Mouse (Mus musculus) intestine, embryonic 14.5 days (tissue): Measurements from ENCODE around the gene Rab7. TPM values are rescaled to one million over a fixed set of nuclear protein-coding genes. Genes with fewer than 3 reads are reported as not detected.
"Not testable (repeated sequence)": the region's sequence is repeated elsewhere in the genome, so short reads cannot be mapped to it uniquely, and the experiment has no call there.

Experiments used
- ATAC-seq: fragments of 200-750 bp; cut with Nextera tagmentation; replicated peaks from 2 replicates; pipeline ENCODE4 v1.8.0; 2017; ENCODE audit warnings: low read depth, moderate number of reproducible peaks, moderate TSS enrichment, moderate library complexity; ENCODE audit not compliant: low FRiP score, low TSS enrichment
- DNase-seq: peaks from one replicate; pipeline ENCODE4 v3.0.0-alpha.2; 2018; ENCODE audit warnings: low spot score
- H3K27ac ChIP-seq: fragments of 300-500 bp; sonication (generic); 2 replicates; pipeline ENCODE4 v1.5.1; 2014; ENCODE audit warnings: low read depth, mild to moderate bottlenecking, control low read depth
- H3K27me3 ChIP-seq: fragments of 300-500 bp; sonication (generic); replicated peaks from 2 replicates; pipeline ENCODE4 v1.6.1; 2014; ENCODE audit warnings: low read length, control low read depth; ENCODE audit not compliant: control insufficient read depth, insufficient read depth
- H3K36me3 ChIP-seq: fragments of 300-500 bp; sonication (generic); 2 replicates; pipeline ENCODE4 v1.6.1; 2014; ENCODE audit warnings: low read length, control low read depth; ENCODE audit not compliant: control insufficient read depth, insufficient read depth
- H3K4me1 ChIP-seq: fragments of 300-500 bp; sonication (generic); replicated peaks from 2 replicates; pipeline ENCODE4 v1.6.1; 2014; ENCODE audit warnings: low read length, control low read depth, mixed read lengths; ENCODE audit not compliant: control insufficient read depth, insufficient read depth
- H3K4me2 ChIP-seq: fragments of 300-500 bp; sonication (generic); 2 replicates; pipeline ENCODE4 v1.6.1; 2014; ENCODE audit warnings: low read length
- H3K4me3 ChIP-seq: fragments of 300-500 bp; sonication (generic); 2 replicates; pipeline ENCODE4 v1.5.1; 2014; ENCODE audit warnings: low read depth, low read length, control low read depth, mixed read lengths
- H3K9ac ChIP-seq: fragments of 300-500 bp; sonication (generic); 2 replicates; pipeline ENCODE4 v1.6.1; 2014; ENCODE audit warnings: mild to moderate bottlenecking, low read length
- H3K9me3 ChIP-seq: fragments of 300-500 bp; sonication (generic); 2 replicates; pipeline ENCODE4 v1.6.1; 2016; ENCODE audit warnings: low read length, control low read depth; ENCODE audit not compliant: control insufficient read depth
- WGBS: fragments of 180-500 bp; shearing (Covaris S2); extraction: QIAGEN DNeasy Blood & Tissue Kit; methylation state at CpG from one replicate; pipeline ENCODE4 v1.1.7; 2014; 5-methylcytosine and 5-hydroxymethylcytosine counted together
- polyA plus RNA-seq: library from polyadenylated mRNA; unstranded; fragments of >200 nt; fragmentation: Nextera tagmentation; extraction: Ambion mirVana; gene quantifications from 2 replicates; pipeline ENCODE4 v1.2.1, GENCODE M21; 2014

Gene Rab7
- polyA plus RNA-seq, 1 experiment from 2014 or later: 259 TPM

DNA sequence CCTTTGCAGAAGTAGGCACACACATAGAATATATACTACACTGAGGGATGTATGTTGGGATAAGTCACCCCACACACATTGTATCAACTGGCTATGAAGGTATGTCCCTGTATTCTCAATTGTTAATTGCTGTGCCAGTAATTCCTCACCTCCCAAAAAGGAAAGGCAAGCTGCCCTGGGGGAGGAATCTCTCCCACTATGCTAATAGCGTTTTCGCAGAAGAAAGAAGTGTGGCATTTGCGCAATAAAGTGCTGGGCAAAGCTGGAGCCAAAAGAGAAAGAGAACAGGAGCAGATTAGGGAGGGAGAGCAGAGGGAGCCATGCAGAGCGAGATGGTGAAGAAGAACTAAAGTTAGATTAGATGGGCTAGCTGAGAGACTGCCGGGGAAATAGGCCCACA, 17.7 kb downstream of the Rab7 start:
- H3K9me3 ChIP-seq: no peaks in the 10 kb centered on the region
- DNase-seq (no peak), ATAC-seq (no peak)
- H3K27ac ChIP-seq: no peak overlapping the region
- no peaks in the 10 kb centered on the region for H3K27me3 ChIP-seq
- WGBS: 79% methylated on average over 5 of the region's 5 CpGs
- peaks cover 38% of the 10 kb centered on the region for H3K36me3 ChIP-seq
- no peak overlapping the region for H3K9ac ChIP-seq
- no peak overlapping the region for H3K4me3 ChIP-seq
- no peak overlapping the region for H3K4me2 ChIP-seq
- no peaks in the 10 kb centered on the region for H3K4me1 ChIP-seq

GRCm38 (mm10) chr6:88023316-88023890, 21.7 kb downstream of the Rab7 start:
- WGBS: 95% methylated on average over 10 of the region's 10 CpGs
- H3K9me3 ChIP-seq: no peaks in the 10 kb centered on the region
- H3K27me3 ChIP-seq: no peaks in the 10 kb centered on the region
- ATAC-seq: no peak
- DNase-seq: no peak
- H3K4me2 ChIP-seq: no peak overlapping the region
- H3K4me1 ChIP-seq: no peaks in the 10 kb centered on the region
- H3K27ac ChIP-seq: no peak overlapping the region
- no peak overlapping the region for H3K9ac ChIP-seq
- no peak overlapping the region for H3K4me3 ChIP-seq
- H3K36me3 ChIP-seq: peaks cover 23% of the 10 kb centered on the region

- no peak overlapping the region for H3K4me2 ChIP-seq
- no peak overlapping the region for H3K9ac ChIP-seq
- ATAC-seq (no peak), DNase-seq (no peak)
- no peaks in the 10 kb centered on the region for H3K27me3 ChIP-seq
- H3K27ac ChIP-seq: no peak overlapping the region
- WGBS: 66% methylated on average over 2 of the region's 2 CpGs
- no peak overlapping the region for H3K4me3 ChIP-seq
- no peaks in the 10 kb centered on the region for H3K9me3 ChIP-seq
- peaks cover 3% of the 10 kb centered on the region for H3K36me3 ChIP-seq
- no peaks in the 10 kb centered on the region for H3K4me1 ChIP-seq
Measured at GRCm38 (mm10) chr6:88019154-88019553, 25.9 kb downstream of the Rab7 start.

DNA sequence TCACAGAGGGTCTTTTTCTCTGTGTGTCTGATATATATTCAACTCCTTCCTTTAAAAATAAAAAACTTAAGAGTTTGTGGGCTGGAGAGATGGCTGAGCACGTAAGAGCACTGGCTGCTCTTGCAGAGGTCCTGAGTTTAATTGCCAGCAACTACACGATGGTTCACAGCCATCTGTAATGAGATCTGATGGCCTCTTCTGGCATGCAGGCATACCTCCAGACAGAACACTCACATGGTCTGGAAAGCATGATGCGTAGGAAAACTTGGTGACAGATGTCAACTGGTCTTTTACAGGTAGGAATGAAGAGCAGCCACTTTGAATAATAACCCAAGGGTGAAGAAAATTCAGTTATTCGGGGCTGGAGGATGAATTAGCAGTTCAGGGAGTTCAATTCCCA, 27.2 kb downstream of the Rab7 start:
- H3K4me2 ChIP-seq: no peak overlapping the region
- 57% methylated on average over 4 of the region's 4 CpGs for WGBS
- H3K4me3 ChIP-seq: no peak overlapping the region
- DNase-seq (no peak), ATAC-seq (no peak)
- H3K27me3 ChIP-seq: no peaks in the 10 kb centered on the region
- H3K36me3 ChIP-seq: peaks cover 8% of the 10 kb centered on the region
- no peak overlapping the region for H3K27ac ChIP-seq
- H3K9ac ChIP-seq: no peak overlapping the region
- H3K9me3 ChIP-seq: no peaks in the 10 kb centered on the region
- H3K4me1 ChIP-seq: no peaks in the 10 kb centered on the region

DNA sequence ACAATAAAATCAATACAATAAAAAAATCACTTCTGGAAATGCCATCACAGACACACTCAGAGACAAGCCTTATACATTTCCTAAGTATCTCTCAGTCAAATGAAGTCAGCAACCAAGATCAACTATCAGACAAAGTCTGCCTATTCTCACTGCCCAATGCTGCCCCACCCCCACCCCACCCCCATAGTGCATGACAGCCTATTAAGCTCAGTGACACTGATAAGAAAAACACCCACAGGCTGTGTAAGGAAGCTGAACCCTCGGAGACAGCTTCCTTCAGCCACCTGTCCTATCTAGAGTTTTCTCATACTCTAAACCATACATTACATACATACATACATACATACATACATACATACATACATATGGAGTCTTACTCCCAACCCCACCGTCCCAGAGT, 29.3 kb downstream of the Rab7 start:
- 61% methylated on average over 2 of the region's 2 CpGs for WGBS
- Histone ChIP-seq H3K4me2 (no peak overlapping the region), H3K27me3 (no peaks in the 10 kb centered on the region), H3K9me3 (no peaks in the 10 kb centered on the region), H3K36me3 (peaks cover 21% of the 10 kb centered on the region), H3K9ac (no peak overlapping the region), H3K27ac (no peak overlapping the region), H3K4me3 (no peak overlapping the region), H3K4me1 (no peaks in the 10 kb centered on the region)
- DNase-seq (no peak), ATAC-seq (no peak)

GRCm38 (mm10) chr6:88013456-88013855, 31.6 kb downstream of the Rab7 start:
- no peaks in the 10 kb centered on the region for H3K27me3 ChIP-seq
- H3K27ac ChIP-seq: no peak overlapping the region
- no peak overlapping the region for H3K4me3 ChIP-seq
- no peaks in the 10 kb centered on the region for H3K9me3 ChIP-seq
- H3K36me3 ChIP-seq: peaks cover 41% of the 10 kb centered on the region
- H3K4me1 ChIP-seq: no peaks in the 10 kb centered on the region
- DNase-seq: no peak
- 74% methylated on average over 4 of the region's 4 CpGs for WGBS
- ATAC-seq: no peak
- H3K9ac ChIP-seq: no peak overlapping the region
- H3K4me2 ChIP-seq: no peak overlapping the region

- Histone ChIP-seq H3K27me3 (no peaks in the 10 kb centered on the region), H3K4me2 (no peak overlapping the region), H3K4me1 (no peaks in the 10 kb centered on the region), H3K4me3 (no peak overlapping the region), H3K9me3 (no peaks in the 10 kb centered on the region), H3K36me3 (peaks cover 48% of the 10 kb centered on the region), H3K9ac (no peak overlapping the region), H3K27ac (no peak overlapping the region)
- no peak for ATAC-seq
- WGBS: 67% methylated on average over 2 of the region's 2 CpGs
- DNase-seq: no peak
Measured at GRCm38 (mm10) chr6:88012601-88013000, 32.5 kb downstream of the Rab7 start.

- ATAC-seq, H3K9me3 ChIP-seq, DNase-seq, H3K4me1 ChIP-seq, H3K27me3 ChIP-seq, H3K4me2 ChIP-seq, H3K9ac ChIP-seq, H3K27ac ChIP-seq, H3K4me3 ChIP-seq: not testable (repeated sequence)
- peaks cover 63% of the 10 kb centered on the region for H3K36me3 ChIP-seq
- 67% methylated on average over 1 of the region's 1 CpGs for WGBS
Measured at GRCm38 (mm10) chr6:88011106-88011505, 34.0 kb downstream of the Rab7 start.

- Histone ChIP-seq H3K36me3 (peaks cover 81% of the 10 kb centered on the region), H3K27me3 (no peaks in the 10 kb centered on the region), H3K27ac (no peak overlapping the region), H3K9me3 (no peaks in the 10 kb centered on the region), H3K9ac (no peak overlapping the region), H3K4me1 (no peaks in the 10 kb centered on the region), H3K4me2 (no peak overlapping the region), H3K4me3 (no peak overlapping the region)
- DNase-seq (no peak), ATAC-seq (no peak)
- WGBS: 94% methylated on average over 4 of the region's 4 CpGs
Measured at GRCm38 (mm10) chr6:88009209-88009608, 35.9 kb downstream of the Rab7 start.
